9 mouse cellular contexts compared by ENCODE assay signal in the genomic region with DNA sequence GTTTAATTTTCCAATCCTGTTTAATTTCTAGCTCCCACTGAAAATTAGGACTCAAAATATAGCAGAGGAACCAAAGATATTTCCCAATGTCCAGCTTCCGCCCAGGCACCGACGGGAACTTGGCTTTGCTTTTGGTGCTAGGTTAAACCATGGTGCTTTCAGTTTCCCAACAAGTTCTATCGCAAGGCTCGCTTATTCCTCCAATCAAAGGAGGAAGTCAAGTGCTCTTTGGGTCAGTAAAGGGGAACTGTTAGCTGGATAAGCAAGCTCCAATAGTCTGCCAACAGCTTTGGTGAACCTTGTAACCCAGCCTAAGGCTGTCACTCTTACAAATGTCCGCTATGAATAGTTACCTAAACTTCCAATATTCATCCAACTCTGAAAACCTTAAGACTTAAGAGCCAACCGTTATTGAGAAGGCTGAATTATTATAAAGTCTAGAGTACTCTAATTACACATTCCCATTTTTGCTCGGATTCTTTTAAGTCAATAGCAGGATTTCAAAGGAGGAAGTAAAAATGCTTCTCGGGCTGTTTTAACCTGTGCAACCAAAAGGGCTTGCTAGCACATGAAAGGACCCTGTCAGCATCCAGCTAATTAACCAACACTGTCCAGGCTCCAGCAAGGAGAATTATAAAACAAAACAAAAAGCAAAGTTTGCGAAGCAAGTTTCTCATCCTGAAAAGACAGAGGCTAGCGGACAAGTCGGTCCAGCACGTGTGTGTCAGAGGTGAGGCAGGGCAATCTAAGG. TPM values are rescaled to one million over a fixed set of nuclear protein-coding genes. Genes with fewer than 3 reads are reported as not detected.
DNase-seq lines count a peak whose midpoint lies in the region; ATAC-seq and TF ChIP-seq lines count a peak whose summit lies in the region.
"Had no signal": no experiment of that assay in that cellular context is flagged by ENCODE, and none has a peak within 500 bp of the region (broad histone marks: within the 10 kb centered on the region; RNA-seq: fewer than 3 reads in every experiment).

No protein-coding gene starts in this region.

- H3K27me3 ChIP-seq in cerebellum, adult 2 months (ENCODE audit: control insufficient read depth, insufficient read depth, low read length), result no peaks in the 10 kb centered on the region
- no peaks in the 10 kb centered on the region for H3K27me3 ChIP-seq in heart, embryonic 11.5 days (ENCODE audit: control insufficient read depth, insufficient read depth, low read length)
- H3K27me3 ChIP-seq in limb, embryonic 12.5 days, result no peaks in the 10 kb centered on the region
- H3K27me3 ChIP-seq in midbrain, embryonic 15.5 days (replicated peaks), result no peaks in the 10 kb centered on the region

- peak in 1 of 2 experiments; percentile 10 for DNase-seq in cerebellum, adult 2 months
- DNase-seq in cerebellum, postnatal 14 days, result no peak
- DNase-seq in brain, embryonic 14.5 days (ENCODE audit: low read depth), result peak; percentile 44
- no peak for DNase-seq in frontal cortex, postnatal 25 days (ENCODE audit: low spot score in 2 of 2)
- no peak for DNase-seq in urinary bladder, adult 18-20 months (ENCODE audit: low spot score in 2 of 2)

- H3K4me1 ChIP-seq in cerebellum, adult 2 months (ENCODE audit: control insufficient read depth, insufficient read depth, low read length), result peaks cover 3% of the 10 kb centered on the region; the same call in 1 of the 2 replicates
- no peaks in the 10 kb centered on the region for H3K4me1 ChIP-seq in heart, embryonic 11.5 days (ENCODE audit: control insufficient read depth, insufficient read depth, low read length)
- 0 out of 2 replicates have a peak, but pooled peaks cover 18% of the 10 kb centered on the region for H3K4me1 ChIP-seq in limb, embryonic 12.5 days (replicated peaks)
- peaks cover 25% of the 10 kb centered on the region for H3K4me1 ChIP-seq in midbrain, embryonic 15.5 days

- ATAC-seq in heart, embryonic 11.5 days (replicated peaks; ENCODE audit: insufficient number of reproducible peaks, low FRiP score, low TSS enrichment), result no peak
- no peak for ATAC-seq in limb, embryonic 12.5 days (ENCODE audit: insufficient number of reproducible peaks, insufficient read depth, low FRiP score, low TSS enrichment, low read depth)
- no peak for ATAC-seq in midbrain, embryonic 15.5 days (replicated peaks)

- H3K4me2 ChIP-seq in heart, embryonic 11.5 days, result peak overlapping the region; percentile 72
- peak overlapping the region; percentile 74 for H3K4me2 ChIP-seq in limb, embryonic 12.5 days
- peak overlapping the region; percentile 70 for H3K4me2 ChIP-seq in midbrain, embryonic 15.5 days

- peak overlapping the region; percentile 98 for H3K4me3 ChIP-seq in cerebellum, adult 2 months (replicated peaks; ENCODE audit: insufficient read depth, low read depth, low read length)
- peak overlapping the region; percentile 53 for H3K4me3 ChIP-seq in heart, embryonic 11.5 days (ENCODE audit: low read depth, low read length)
- H3K4me3 ChIP-seq in limb, embryonic 12.5 days (replicated peaks), result peak overlapping the region; percentile 81
- peak overlapping the region; percentile 55 for H3K4me3 ChIP-seq in midbrain, embryonic 15.5 days

- 39% methylated on average over 13 of the region's 13 CpGs for WGBS in cerebellum, adult 2 months
- 34% methylated on average over 13 of the region's 13 CpGs for WGBS in heart, embryonic 11.5 days (ENCODE audit: insufficient replicate concordance)
- WGBS in limb, embryonic 12.5 days, result 40% methylated on average over 13 of the region's 13 CpGs
- WGBS in midbrain, embryonic 15.5 days, result 38% methylated on average over 13 of the region's 13 CpGs

- H3K9ac ChIP-seq in heart, embryonic 11.5 days (ENCODE audit: low read depth, low read length), result peak overlapping the region; percentile 73
- H3K9ac ChIP-seq in limb, embryonic 12.5 days (replicated peaks), result peak overlapping the region; percentile 90
- peak overlapping the region; percentile 86 for H3K9ac ChIP-seq in midbrain, embryonic 15.5 days

- no peak for TF ChIP-seq POLR2A in cerebellum, adult 2 months (IDR thresholded peaks at IDR 0.05; ENCODE audit: borderline replicate concordance, insufficient read depth, low read length)
- no peak for TF ChIP-seq POLR2A in brain, embryonic 14.5 days (IDR thresholded peaks at IDR 0.05; ENCODE audit: borderline replicate concordance, extremely low read depth, insufficient read depth, insufficient read length, poor library complexity, severe bottlenecking)

- H3K9me3 ChIP-seq in heart, embryonic 11.5 days (replicated peaks; ENCODE audit: control insufficient read depth, low read length), result no peaks in the 10 kb centered on the region
- H3K9me3 ChIP-seq in limb, embryonic 12.5 days, result no peaks in the 10 kb centered on the region
- H3K9me3 ChIP-seq in midbrain, embryonic 15.5 days, result no peaks in the 10 kb centered on the region

- no peak for TF ChIP-seq CTCF in cerebellum, adult 2 months (IDR thresholded peaks at IDR 0.05; ENCODE audit: borderline replicate concordance, insufficient read depth, low read depth, low read length)
- no peak for TF ChIP-seq CTCF in brain, embryonic 14.5 days (IDR thresholded peaks at IDR 0.05; ENCODE audit: borderline replicate concordance, extremely low read depth, insufficient read depth, insufficient read length)

- peak overlapping the region; percentile 98; the same call in 1 of the 2 replicates for H3K27ac ChIP-seq in cerebellum, adult 2 months (ENCODE audit: insufficient read depth, low read length)
- H3K27ac ChIP-seq in heart, embryonic 11.5 days (ENCODE audit: low read depth, low read length), result no peak overlapping the region; the same call in 1 of the 2 replicates
- H3K27ac ChIP-seq in limb, embryonic 12.5 days, result peak overlapping the region; percentile 92; the same call in 1 of the 2 replicates
- peak overlapping the region; percentile 87 for H3K27ac ChIP-seq in midbrain, embryonic 15.5 days

- H3K36me3 ChIP-seq in heart, embryonic 11.5 days (ENCODE audit: control insufficient read depth, insufficient read depth, low read length), result peaks cover 4% of the 10 kb centered on the region; the same call in 1 of the 2 replicates
- peaks cover 22% of the 10 kb centered on the region for H3K36me3 ChIP-seq in limb, embryonic 12.5 days
- no peaks in the 10 kb centered on the region; the same call in 1 of the 2 replicates for H3K36me3 ChIP-seq in midbrain, embryonic 15.5 days (replicated peaks)
- H3K36me3 ChIP-seq: G1E had no signal

RNA-seq across cellular contexts. Expression of a gene that starts 1.2 kb away (rescaled TPM):
- 54.2 and 54.4 TPM in 2 replicates for polyA plus RNA-seq in cerebellum, adult 2 months (2012; rRNA removed)
- 41.0 and 54.0 TPM in 2 replicates for polyA plus RNA-seq in brain, embryonic 14.5 days (2012; rRNA removed)
- polyA plus RNA-seq in heart, embryonic 11.5 days (2014; fragmentation: Nextera tagmentation; extraction: Ambion mirVana), result 64.4 and 65.2 TPM in 2 replicates
- polyA plus RNA-seq in limb, embryonic 12.5 days (2016; fragmentation: Nextera tagmentation; extraction: Ambion mirVana), result 97.4 and 103 TPM in 2 replicates
- polyA plus RNA-seq in midbrain, embryonic 15.5 days (2015; fragmentation: Nextera tagmentation; extraction: Ambion mirVana), result 103 and 107 TPM in 2 replicates

RNA-seq across cellular contexts. Expression of a gene that starts 24.3 kb away (rescaled TPM):
- 0.34 and 0.63 TPM in 2 replicates for polyA plus RNA-seq in cerebellum, adult 2 months (2012; rRNA removed)
- polyA plus RNA-seq in brain, embryonic 14.5 days (2012; rRNA removed), result 0.15 and 0.20 TPM in 2 replicates
- 1.0 and 1.3 TPM in 2 replicates for polyA plus RNA-seq in heart, embryonic 11.5 days (2014; fragmentation: Nextera tagmentation; extraction: Ambion mirVana)
- polyA plus RNA-seq in limb, embryonic 12.5 days (2016; fragmentation: Nextera tagmentation; extraction: Ambion mirVana), result 5.7 and 6.0 TPM in 2 replicates
- 0.15 and 0.19 TPM in 2 replicates for polyA plus RNA-seq in midbrain, embryonic 15.5 days (2015; fragmentation: Nextera tagmentation; extraction: Ambion mirVana)
- polyA plus RNA-seq: G1E had no signal

RNA-seq across cellular contexts. Expression of a gene that starts 30.9 kb away (rescaled TPM):
- polyA plus RNA-seq in cerebellum, adult 2 months (2012; rRNA removed), result 104 and 110 TPM in 2 replicates
- 38.2 and 44.8 TPM in 2 replicates for polyA plus RNA-seq in brain, embryonic 14.5 days (2012; rRNA removed)
- polyA plus RNA-seq in heart, embryonic 11.5 days (2014; fragmentation: Nextera tagmentation; extraction: Ambion mirVana), result 333 and 344 TPM in 2 replicates
- polyA plus RNA-seq in limb, embryonic 12.5 days (2016; fragmentation: Nextera tagmentation; extraction: Ambion mirVana), result 193 and 194 TPM in 2 replicates
- 135 and 138 TPM in 2 replicates for polyA plus RNA-seq in midbrain, embryonic 15.5 days (2015; fragmentation: Nextera tagmentation; extraction: Ambion mirVana)

RNA-seq across cellular contexts. Expression of a gene that starts 41.9 kb away (rescaled TPM):
- polyA plus RNA-seq in cerebellum, adult 2 months (2012; rRNA removed), result 0.47 and 0.59 TPM in 2 replicates
- 0.08 and 0.30 TPM in 2 replicates for polyA plus RNA-seq in brain, embryonic 14.5 days (2012; rRNA removed)
- polyA plus RNA-seq in heart, embryonic 11.5 days (2014; fragmentation: Nextera tagmentation; extraction: Ambion mirVana), result 1.5 and 2.0 TPM in 2 replicates
- polyA plus RNA-seq in limb, embryonic 12.5 days (2016; fragmentation: Nextera tagmentation; extraction: Ambion mirVana), result 0.29 and 0.42 TPM in 2 replicates
- 0.34 and 0.41 TPM in 2 replicates for polyA plus RNA-seq in midbrain, embryonic 15.5 days (2015; fragmentation: Nextera tagmentation; extraction: Ambion mirVana)
- polyA plus RNA-seq: G1E had no signal
